8 mouse cellular contexts compared by ENCODE assay signal in genomic region chr9:65827344-65828015, GRCm38 (mm10). TPM values are rescaled to one million over a fixed set of nuclear protein-coding genes. Genes with fewer than 3 reads are reported as not detected.
DNase-seq lines count a peak whose midpoint lies in the region; ATAC-seq and TF ChIP-seq lines count a peak whose summit lies in the region.

Zfp609 (minus strand) TSS chr9:65827564.

- peak within 1 kb of the TSS; percentile 89 for H3K9ac ChIP-seq in CH12.LX (ENCODE audit: insufficient read depth, low read depth)
- H3K9ac ChIP-seq in forebrain, embryonic 11.5 days (ENCODE audit: low read length), result peak within 1 kb of the TSS; percentile 99
- H3K9ac ChIP-seq in heart, embryonic 16.5 days (ENCODE audit: low read length), result peak within 1 kb of the TSS; percentile 98
- H3K9ac ChIP-seq in liver, embryonic 13.5 days, result peak within 1 kb of the TSS; percentile 93
- H3K9ac ChIP-seq in stomach, embryonic 14.5 days (replicated peaks; ENCODE audit: low read depth, low read length), result peak within 1 kb of the TSS; percentile 89

- ATAC-seq in forebrain, embryonic 11.5 days (replicated peaks; ENCODE audit: low FRiP score), result peak; percentile 83
- ATAC-seq in heart, embryonic 16.5 days (replicated peaks; ENCODE audit: extremely low read depth, insufficient read depth, low FRiP score), result peak; percentile 85
- ATAC-seq in liver, embryonic 13.5 days (ENCODE audit: low read depth), result peak; percentile 81
- ATAC-seq in stomach, embryonic 14.5 days (ENCODE audit: insufficient number of reproducible peaks, insufficient read depth, low FRiP score, low read depth), result peak; percentile 87

- TF ChIP-seq EP300 in CH12.LX (IDR thresholded peaks at IDR 0.05; ENCODE audit: low read length), result no peak

- H3K9me3 ChIP-seq in CH12.LX (replicated peaks; ENCODE audit: low read length), result no peaks in the 10 kb centered on the region
- H3K9me3 ChIP-seq in forebrain, embryonic 11.5 days (ENCODE audit: control insufficient read depth, low read length), result no peaks in the 10 kb centered on the region
- no peaks in the 10 kb centered on the region for H3K9me3 ChIP-seq in heart, embryonic 16.5 days (replicated peaks; ENCODE audit: control insufficient read depth, low read length)
- H3K9me3 ChIP-seq in liver, embryonic 13.5 days (replicated peaks), result no peaks in the 10 kb centered on the region
- H3K9me3 ChIP-seq in stomach, embryonic 14.5 days (ENCODE audit: control insufficient read depth, low read depth, low read length), result no peaks in the 10 kb centered on the region

- in situ Hi-C loops in CH12.LX (cut with MboI; ENCODE audit: low pct_ligation_motif_present, low pct_unique_long_range_greater_than_20kb, low sequenced_read_pairs), result loop anchor here (5.0 kb wide), 1 partner anchor 155 kb away; no protein-coding TSS in a partner anchor

- no peaks in the 10 kb centered on the region for H3K27me3 ChIP-seq in CH12.LX (replicated peaks)
- H3K27me3 ChIP-seq in forebrain, embryonic 11.5 days (ENCODE audit: control insufficient read depth, insufficient read depth, low read length), result no peaks in the 10 kb centered on the region
- no peaks in the 10 kb centered on the region for H3K27me3 ChIP-seq in heart, embryonic 16.5 days (ENCODE audit: control insufficient read depth, insufficient read depth, low read length)
- H3K27me3 ChIP-seq in liver, embryonic 13.5 days, result no peaks in the 10 kb centered on the region
- H3K27me3 ChIP-seq in stomach, embryonic 14.5 days (ENCODE audit: control insufficient read depth, insufficient read depth, low read length), result no peaks in the 10 kb centered on the region

- peak within 1 kb of the TSS; percentile 90 for H3K4me2 ChIP-seq in CH12.LX (ENCODE audit: insufficient read depth, low read depth, poor library complexity, severe bottlenecking)
- peak within 1 kb of the TSS; percentile 63 for H3K4me2 ChIP-seq in forebrain, embryonic 11.5 days (ENCODE audit: low read depth, low read length, severe bottlenecking)
- H3K4me2 ChIP-seq in heart, embryonic 16.5 days (ENCODE audit: low read depth, low read length), result peak within 1 kb of the TSS; percentile 81
- H3K4me2 ChIP-seq in liver, embryonic 13.5 days, result peak within 1 kb of the TSS; percentile 90
- H3K4me2 ChIP-seq in stomach, embryonic 14.5 days (replicated peaks; ENCODE audit: low read depth, low read length), result peak within 1 kb of the TSS; percentile 62

- H3K27ac ChIP-seq in CH12.LX (ENCODE audit: insufficient read depth, low read depth), result peak within 1 kb of the TSS; percentile 34
- H3K27ac ChIP-seq in forebrain, embryonic 11.5 days (ENCODE audit: low read depth, low read length), result peak within 1 kb of the TSS; percentile 99
- H3K27ac ChIP-seq in heart, embryonic 16.5 days (ENCODE audit: low read length), result peak within 1 kb of the TSS; percentile 99
- H3K27ac ChIP-seq in liver, embryonic 13.5 days, result peak within 1 kb of the TSS; percentile 95
- H3K27ac ChIP-seq in stomach, embryonic 14.5 days (ENCODE audit: low read length), result peak within 1 kb of the TSS; percentile 98

- peak; percentile 92 for DNase-seq in CH12.LX (ENCODE audit: extremely low read depth)
- peak; percentile 90 for DNase-seq in c-Kit-positive CD71-negative TER-119-negative erythroid progenitor cells, embryonic 14.5 days (ENCODE audit: low read depth)
- peak; percentile 98 for DNase-seq in forebrain, embryonic 11.5 days (ENCODE audit: low spot score)
- peak; percentile 95 to 96 for DNase-seq in kidney, postnatal 25 days
- DNase-seq in liver, embryonic 13.5 days, result peak; percentile 85
- peak; percentile 67 to 83 for DNase-seq in natural killer cell, adult 2 months (ENCODE audit: low spot score in 2 of 2)

- TF ChIP-seq RAD21 in CH12.LX (IDR thresholded peaks at IDR 0.05; ENCODE audit: low read depth, low read length), result no peak

- TF ChIP-seq POLR2A in CH12.LX (IDR thresholded peaks at IDR 0.05; ENCODE audit: low read depth, low read length), result peak; percentile 58; the same call in 1 of the 2 replicates

- peaks cover 15% of the 10 kb centered on the region for H3K79me2 ChIP-seq in CH12.LX (replicated peaks; ENCODE audit: control insufficient read depth, extremely low read depth, insufficient read depth, poor library complexity, severe bottlenecking)

- dilution Hi-C loops in CH12.LX (cut with MboI; ENCODE audit: extremely low pct_ligation_motif_present, extremely low pct_unique_long_range_greater_than_20kb, low sequenced_read_pairs), result no loop called here

- H3K36me3 ChIP-seq in CH12.LX (replicated peaks in 1 of 2; ENCODE audit: control insufficient read depth in 1 of 2, insufficient read depth in 1 of 2, low read length in 1 of 2), result no peaks in the 10 kb centered on the region
- H3K36me3 ChIP-seq in forebrain, embryonic 11.5 days (ENCODE audit: control insufficient read depth, insufficient read depth, low read length), result no peaks in the 10 kb centered on the region
- H3K36me3 ChIP-seq in heart, embryonic 16.5 days (ENCODE audit: control insufficient read depth, insufficient read depth), result no peaks in the 10 kb centered on the region
- no peaks in the 10 kb centered on the region for H3K36me3 ChIP-seq in liver, embryonic 13.5 days
- no peaks in the 10 kb centered on the region for H3K36me3 ChIP-seq in stomach, embryonic 14.5 days (ENCODE audit: control insufficient read depth, insufficient read depth, low read length)

- WGBS in forebrain, embryonic 11.5 days, result 0% methylated on average over 38 of the region's 76 CpGs
- under 1% methylated on average over 66 of the region's 76 CpGs for WGBS in heart, embryonic 16.5 days
- WGBS in liver, embryonic 13.5 days (ENCODE audit: insufficient replicate concordance), result under 1% methylated on average over 57 of the region's 76 CpGs
- 1% methylated on average over 68 of the region's 76 CpGs for WGBS in stomach, embryonic 14.5 days

- H3K4me3 ChIP-seq in CH12.LX (replicated peaks in 1 of 3; ENCODE audit: low read depth in 2 of 3, low read length in 2 of 3, poor library complexity in 1 of 3), result peak within 1 kb of the TSS; percentile 65 to 84 (median 84)
- peak within 1 kb of the TSS; percentile 93 for H3K4me3 ChIP-seq in forebrain, embryonic 11.5 days (ENCODE audit: low read depth, low read length)
- H3K4me3 ChIP-seq in heart, embryonic 16.5 days (ENCODE audit: low read length), result peak within 1 kb of the TSS; percentile 93
- peak within 1 kb of the TSS; percentile 89 for H3K4me3 ChIP-seq in liver, embryonic 13.5 days (replicated peaks)
- peak within 1 kb of the TSS; percentile 73 for H3K4me3 ChIP-seq in stomach, embryonic 14.5 days (ENCODE audit: low read depth, low read length)

- no peak for TF ChIP-seq CTCF in CH12.LX (conservative IDR thresholded peaks at IDR 0.05 in 1 of 2, IDR thresholded peaks at IDR 0.05 in 1 of 2; ENCODE audit: low read depth in 2 of 2, low read length in 2 of 2)

- H3K4me1 ChIP-seq in CH12.LX (ENCODE audit: control insufficient read depth in 1 of 2, insufficient read depth in 2 of 2), result peaks cover 9 to 64% of the 10 kb centered on the region in 2 experiments
- H3K4me1 ChIP-seq in forebrain, embryonic 11.5 days (replicated peaks; ENCODE audit: control insufficient read depth, insufficient read depth, low read length), result peaks cover 16% of the 10 kb centered on the region
- peaks cover 52% of the 10 kb centered on the region for H3K4me1 ChIP-seq in heart, embryonic 16.5 days (ENCODE audit: control insufficient read depth, insufficient read depth, low read length)
- peaks cover 80% of the 10 kb centered on the region for H3K4me1 ChIP-seq in liver, embryonic 13.5 days (replicated peaks)
- H3K4me1 ChIP-seq in stomach, embryonic 14.5 days (ENCODE audit: control insufficient read depth, insufficient read depth, low read length), result peaks cover 31% of the 10 kb centered on the region

TF ChIP-seq in CH12.LX, 34 proteins besides CTCF, POLR2A, EP300 and RAD21 (continues in another document):
- TF ChIP-seq E2F4 (IDR thresholded peaks at IDR 0.05; ENCODE audit: insufficient replicate concordance, low read depth, low read length) (no peak), CHD2 (IDR thresholded peaks at IDR 0.05; ENCODE audit: low read length) (no peak; the same call in 1 of the 2 replicates), KAT2A (IDR thresholded peaks at IDR 0.05; ENCODE audit: insufficient replicate concordance, low read length) (0 out of 2 replicates have a peak, but pooled peaks have one; percentile 32), ZMIZ1 (IDR thresholded peaks at IDR 0.05; ENCODE audit: low read depth, low read length) (no peak; the same call in 1 of the 2 replicates), TBP (conservative IDR thresholded peaks at IDR 0.05; ENCODE audit: low read depth, low read length) (0 out of 2 replicates have a peak, but pooled peaks have one; percentile 39), ZKSCAN1 (IDR thresholded peaks at IDR 0.05; ENCODE audit: borderline replicate concordance, low read depth, low read length) (no peak), POLR2AphosphoS2 (IDR thresholded peaks at IDR 0.05; ENCODE audit: low read depth, low read length) (no peak), TCF12 (IDR thresholded peaks at IDR 0.05; ENCODE audit: low read depth, low read length) (peak; percentile 62; the same call in 1 of the 2 replicates), SIN3A (IDR thresholded peaks at IDR 0.05; ENCODE audit: low read length) (peak; percentile 70), MAZ (IDR thresholded peaks at IDR 0.05; ENCODE audit: low read depth, low read length) (0 out of 2 replicates have a peak, but pooled peaks have one; percentile 26), JUN (IDR thresholded peaks at IDR 0.05; ENCODE audit: insufficient read depth, low read depth, low read length) (no peak), NELFE (IDR thresholded peaks at IDR 0.05; ENCODE audit: low read depth, low read length) (no peak), USF1 (IDR thresholded peaks at IDR 0.05; ENCODE audit: low read depth, low read length) (no peak), PAX5 (IDR thresholded peaks at IDR 0.05; ENCODE audit: low read length) (no peak), NRF1 (IDR thresholded peaks at IDR 0.05; ENCODE audit: low read depth, low read length) (peak; percentile 45; the same call in 1 of the 2 replicates), MAX (IDR thresholded peaks at IDR 0.05; ENCODE audit: low read length) (peak; percentile 23; the same call in 1 of the 2 replicates), ELF1 (IDR thresholded peaks at IDR 0.05; ENCODE audit: low read depth, low read length) (peak; percentile 77), SMC3 (IDR thresholded peaks at IDR 0.05; ENCODE audit: low read depth, low read length) (no peak), UBTF (IDR thresholded peaks at IDR 0.05; ENCODE audit: low read depth, low read length) (peak; percentile 50; the same call in 1 of the 2 replicates)

RNA-seq across cellular contexts. Expression of gene Zfp609, which starts in this region (rescaled TPM):
- total RNA-seq in CH12.LX (2012; rRNA removed) (3.2 and 3.5 TPM in 2 replicates), CH12.LX (2014; rRNA removed) (1.2 and 1.5 TPM in 2 replicates)
- polyA plus RNA-seq in CH12.LX (2012; ENCODE audit: insufficient read length, low read depth), result 14.6 and 15.4 TPM in 2 replicates
- polyA plus RNA-seq in forebrain, embryonic 11.5 days (2014; fragmentation: Nextera tagmentation; extraction: Ambion mirVana), result 12.3 and 12.9 TPM in 2 replicates
- 4.2 and 5.1 TPM in 2 replicates for polyA plus RNA-seq in heart, embryonic 16.5 days (2015; fragmentation: Nextera tagmentation; extraction: Ambion mirVana)
- polyA plus RNA-seq in liver, embryonic 13.5 days (2015; fragmentation: Nextera tagmentation; extraction: Ambion mirVana), result 1.7 and 1.8 TPM in 2 replicates
- 8.7 and 9.1 TPM in 2 replicates for polyA plus RNA-seq in stomach, embryonic 14.5 days (2014; fragmentation: Nextera tagmentation; extraction: Ambion mirVana)

Comparison
In these comparisons a context has a peak if more than half of its experiments do, and no peak if none do; other contexts are left out.
1. Peak in every context shown above with its lines: DNase-seq, ATAC-seq, H3K4me3 ChIP-seq and H3K27ac ChIP-seq.
2. H3K27ac ChIP-seq: peak in every context shown above with its lines; median percentile 99 in forebrain, embryonic 11.5 days; 99 in heart, embryonic 16.5 days; 98 in stomach, embryonic 14.5 days; 95 in liver, embryonic 13.5 days; 34 in CH12.LX.